Mouse (Mus musculus): Measurements from ENCODE around the gene Trf.
A peak's percentile ranks its signal among the peaks of the same experiment; 100 is the strongest.

DNA sequence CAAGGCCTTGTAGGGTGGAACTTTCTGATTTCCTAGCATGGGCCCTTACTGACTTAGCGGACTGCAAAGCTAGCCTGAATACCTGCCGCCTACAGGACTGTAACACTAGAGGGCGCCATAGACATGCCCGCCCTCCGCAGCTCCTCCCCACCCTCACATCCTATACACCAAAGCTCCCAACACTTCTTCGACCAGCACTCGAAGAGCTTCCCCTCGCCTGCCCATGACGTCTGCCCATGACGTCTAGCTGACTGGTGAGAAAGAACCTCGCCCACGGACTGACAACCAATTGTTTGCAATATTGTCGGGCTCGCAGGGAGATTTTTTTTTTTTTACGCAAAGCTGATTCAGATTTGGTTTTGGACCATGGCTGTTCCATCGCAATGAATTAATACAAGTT is 22.4 kb downstream of the Trf start:
- peak; percentile 65 for TF ChIP-seq CTCF (conservative IDR thresholded peaks at IDR 0.05; ENCODE audit: low read length)
- no peak for TF ChIP-seq NANOG (IDR thresholded peaks at IDR 0.05; ENCODE audit: borderline replicate concordance, low read length)
- TF ChIP-seq POU5F1 (IDR thresholded peaks at IDR 0.05; ENCODE audit: borderline replicate concordance, low read length): no peak
